Mouse (Mus musculus): Measurements from ENCODE around the gene Epx. TPM values are rescaled to one million over a fixed set of nuclear protein-coding genes. Genes with fewer than 3 reads are reported as not detected.

The Epx gene
- total RNA-seq (2023): not detected

GRCm38 (mm10) chr11:87875436-87875835 lies at the start of gene Epx:
Epx (minus strand) TSS chr11:87875536.

GRCm38 (mm10) chr11:87920966-87921365 lies 45.6 kb upstream of the Epx start, which contains the start of gene Olfr464:
Olfr464 (minus strand) TSS chr11:87920967.

GRCm38 (mm10) chr11:87897287-87897686 lies 22.0 kb upstream of the Epx start, which contains the start of gene Olfr463:
Olfr463 (minus strand) TSS chr11:87897387.

GRCm38 (mm10) chr11:87892168-87892567 lies 16.8 kb upstream of the Epx start, which contains the start of gene Olfr462:
Olfr462 (minus strand) TSS chr11:87892268.

GRCm38 (mm10) chr11:87852690-87853596 lies 22.4 kb downstream of the Epx start, which contains the start of gene Mks1:
Mks1 (plus strand) TSS chr11:87853215.

GRCm38 (mm10) chr11:87828239-87828900 lies 47.0 kb downstream of the Epx start, which contains the start of gene Lpo:
Lpo (minus strand) TSS chr11:87828289.

Other genes with a start within 250 kb of the Epx start
- gene Rnf43, start 212.8 kb downstream of the Epx start, total RNA-seq (2023): 5.2 TPM
- gene Supt4a, start 138.0 kb downstream of the Epx start, total RNA-seq (2023): 155 TPM
- gene Tspoap1, start 115.0 kb downstream of the Epx start, total RNA-seq (2023): 3.8 TPM
- 0.67 TPM for gene Mpo, start 82.0 kb downstream of the Epx start, total RNA-seq (2023)
- not detected for gene Lpo, start 47.2 kb downstream of the Epx start, total RNA-seq (2023)
- gene Mks1, start 22.3 kb downstream of the Epx start, total RNA-seq (2023): 9.6 TPM
- not detected for gene Olfr462, start 16.7 kb upstream of the Epx start, total RNA-seq (2023)
- not detected for gene Olfr463, start 21.9 kb upstream of the Epx start, total RNA-seq (2023)
- gene Olfr464, start 45.4 kb upstream of the Epx start, total RNA-seq (2023): not detected
- 22.2 TPM for gene Dynll2, start 112.0 kb upstream of the Epx start, total RNA-seq (2023)
- 333 TPM for gene Srsf1, start 171.8 kb upstream of the Epx start, total RNA-seq (2023)
- 54.0 TPM for gene Vezf1, start 192.7 kb upstream of the Epx start, total RNA-seq (2023)
- 6.5 TPM for gene Cuedc1, start 222.5 kb upstream of the Epx start, total RNA-seq (2023)

Measured in CD4-positive naive resting alpha-beta T cell, adult 76 days (primary cell).